Mouse (Mus musculus): ENCODE measurements at regions not wholly inside any gene's neighbourhood (a gene's known extent, or its start where the extent isn't known, plus 50 kb on each side); places are given as distances from the start of the nearest gene placed in this dataset.

- TF ChIP-seq MAFK (IDR thresholded peaks at IDR 0.05; ENCODE audit: insufficient replicate concordance, low read length) (no peak), CTCF (conservative IDR thresholded peaks at IDR 0.05 in 1 of 2, IDR thresholded peaks at IDR 0.05 in 1 of 2; ENCODE audit: low read depth in 2 of 2, low read length in 2 of 2) (no peak), ZNF384 (IDR thresholded peaks at IDR 0.05; ENCODE audit: low read depth, low read length) (no peak), BHLHE40 (IDR thresholded peaks at IDR 0.05; ENCODE audit: low read depth, low read length) (no peak), E2F4 (IDR thresholded peaks at IDR 0.05; ENCODE audit: insufficient replicate concordance, low read depth, low read length) (no peak)
These were observed 2630.3 kb downstream of the Poteg start for GRCm38 (mm10) chr8:30077726-30078125.
